Mouse (Mus musculus) induced T-regulatory cell, adult 2 months (primary cell): Measurements from ENCODE around the gene Klhl24.
"Not testable (repeated sequence)": the region's sequence is repeated elsewhere in the genome, so short reads cannot be mapped to it uniquely, and the experiment has no call there.

Experiments used
- DNase-seq: peaks from one replicate; pipeline ENCODE4 v3.0.0-alpha.2; 2012; ENCODE audit warnings: low read depth

Gene Klhl24

GRCm38 (mm10) chr16:20097069-20097710, at the start of gene Klhl24:
Gene Klhl24, plus strand, starts transcription at chr16:20097542.
- peak; percentile 96 for DNase-seq

DNA sequence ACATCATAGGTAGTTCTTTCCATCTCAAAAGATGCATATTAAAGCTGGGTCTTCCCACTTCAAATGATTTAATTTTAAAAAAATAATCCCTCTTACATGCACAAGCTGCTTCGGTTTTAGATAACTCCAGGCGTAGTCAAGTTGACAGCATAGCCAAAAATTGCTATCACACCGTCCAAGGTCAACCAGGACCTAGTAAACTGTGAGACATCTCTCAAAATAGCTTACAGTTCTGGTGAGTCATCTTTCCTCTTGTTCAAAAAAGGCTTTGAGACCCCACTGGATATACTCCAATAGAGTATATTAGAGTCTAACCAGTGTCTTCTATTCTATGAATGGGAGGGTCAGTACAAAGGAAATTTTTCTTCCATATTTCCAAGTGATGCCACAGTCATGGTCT, 44.7 kb upstream of the Klhl24 start:
- DNase-seq = no peak

GRCm38 (mm10) chr16:20072770-20073169, 24.6 kb upstream of the Klhl24 start:
- DNase-seq = no peak

DNA sequence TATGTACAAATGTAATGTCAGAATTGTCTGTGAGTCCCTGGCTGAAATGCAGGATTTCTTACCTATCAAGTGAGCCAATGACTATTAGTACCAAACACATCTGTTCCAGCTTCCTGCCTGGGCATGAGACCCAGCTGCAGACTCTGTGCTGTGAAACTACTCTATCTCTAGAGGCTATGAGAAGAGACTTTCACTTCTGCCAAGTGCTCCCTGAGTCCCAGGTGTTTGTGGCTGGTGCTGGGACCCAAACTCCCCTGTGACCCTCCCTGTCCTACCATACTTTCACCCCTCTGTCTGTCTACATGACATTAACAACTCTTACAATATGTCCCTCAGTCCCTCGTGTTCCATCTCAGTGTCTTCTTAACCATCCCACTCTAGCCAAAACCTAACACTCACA, 20.7 kb upstream of the Klhl24 start:
- no peak for DNase-seq

DNA sequence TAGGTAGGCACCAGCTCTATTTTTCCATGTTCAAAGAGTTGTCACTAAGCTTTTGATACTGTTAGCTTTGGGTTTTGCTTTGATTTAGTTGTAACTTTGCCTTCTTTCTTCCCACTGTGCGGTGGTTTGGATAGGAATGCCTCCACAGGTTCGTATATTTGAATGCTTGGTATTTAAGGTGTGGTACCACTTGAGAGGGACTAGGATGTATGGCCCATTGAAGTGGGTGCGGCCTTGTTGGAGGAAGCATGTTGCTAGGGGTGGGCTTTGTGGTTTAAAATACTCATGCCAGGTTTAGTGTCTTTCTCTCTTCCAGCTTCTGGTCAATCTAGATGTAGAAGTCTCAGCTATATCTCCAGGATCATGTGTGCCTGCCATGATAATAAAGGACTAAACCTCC, 17.1 kb upstream of the Klhl24 start:
- no peak for DNase-seq

- DNase-seq = no peak
Measured at GRCm38 (mm10) chr16:20084623-20085022, 12.7 kb upstream of the Klhl24 start.

- no peak for DNase-seq
Measured at GRCm38 (mm10) chr16:20085250-20085905, 12.0 kb upstream of the Klhl24 start.

DNA sequence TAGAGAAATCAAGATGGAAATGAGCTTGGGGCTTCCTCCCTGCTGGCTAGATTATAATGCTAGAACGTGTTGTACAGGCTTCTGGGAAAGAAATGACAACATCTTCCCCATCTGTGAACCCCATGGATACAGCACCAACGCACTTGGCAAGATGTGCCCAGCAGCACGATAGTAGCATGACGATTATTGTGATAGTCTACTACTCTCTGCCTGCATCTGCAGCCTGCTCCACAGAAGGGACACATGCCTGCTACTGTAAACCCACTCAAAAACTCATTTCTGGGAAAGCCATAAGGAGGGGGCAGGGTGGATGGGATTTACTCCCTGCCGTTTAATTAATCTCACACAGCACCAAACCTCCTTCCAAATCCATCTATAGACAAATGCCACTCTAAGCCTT, 10.4 kb upstream of the Klhl24 start:
- no peak for DNase-seq

DNA sequence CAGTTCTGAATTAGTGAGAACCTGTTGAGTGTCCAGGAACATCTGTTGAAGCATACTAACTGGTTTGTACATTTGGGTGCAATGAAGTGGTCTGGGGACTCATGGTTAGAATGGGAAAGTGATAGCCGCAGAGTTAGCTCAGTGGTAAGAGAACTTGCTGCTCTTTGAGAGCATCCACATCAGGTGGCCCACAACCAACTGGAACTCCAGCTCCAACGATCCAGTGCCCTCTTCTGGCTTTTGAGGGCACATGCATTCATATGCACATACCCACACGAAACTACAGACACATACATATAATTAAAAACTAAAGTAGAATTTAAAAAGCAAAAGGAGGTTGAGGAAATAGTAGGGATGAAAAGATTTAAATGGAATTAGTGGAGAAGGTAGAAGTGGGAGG, 7.7 kb upstream of the Klhl24 start:
- DNase-seq = no peak

GRCm38 (mm10) chr16:20090921-20091575, 6.3 kb upstream of the Klhl24 start:
- no peak for DNase-seq

GRCm38 (mm10) chr16:20095966-20096365, 1.4 kb upstream of the Klhl24 start:
- DNase-seq = peak; percentile 22

- DNase-seq = peak; percentile 94
Measured at GRCm38 (mm10) chr16:20097711-20098374, 501 bp downstream of the Klhl24 start.

- no peak for DNase-seq
Measured at GRCm38 (mm10) chr16:20098375-20098727, 1.0 kb downstream of the Klhl24 start.

DNA sequence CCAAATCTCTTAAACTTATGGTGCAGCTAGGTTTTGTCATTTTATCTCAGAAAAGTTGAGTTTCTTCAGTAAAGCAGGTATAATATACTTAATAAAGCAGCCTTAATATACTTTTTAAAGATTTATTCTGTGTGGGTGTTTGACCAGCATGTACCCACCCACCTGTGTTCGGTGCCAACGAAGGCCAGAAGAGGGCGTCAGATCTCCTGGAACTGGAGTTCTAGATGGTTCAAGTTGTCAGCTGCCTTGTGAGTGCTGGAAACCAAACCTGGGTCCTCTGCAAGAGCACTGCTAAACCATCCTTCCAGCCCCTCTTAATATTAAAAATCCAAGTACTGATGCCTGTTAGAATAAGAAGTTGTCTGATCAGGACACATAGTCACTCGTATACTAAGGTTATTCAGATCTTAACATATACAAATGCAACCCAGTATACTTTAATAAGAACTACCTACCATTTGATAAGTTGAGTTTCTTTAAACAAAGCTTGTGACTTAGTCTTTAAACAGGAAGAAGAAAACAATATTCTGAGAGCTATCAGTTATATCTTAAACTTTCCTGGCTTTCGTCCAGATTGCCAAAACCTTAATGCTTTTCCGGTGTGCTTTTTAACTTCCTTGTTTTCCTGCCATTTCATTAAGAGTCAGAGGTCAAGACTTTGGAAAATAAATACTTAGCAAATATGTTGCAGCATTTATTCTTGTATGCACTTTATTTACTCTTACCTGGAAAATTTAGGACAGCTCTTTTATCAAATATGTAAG, 1.7 kb downstream of the Klhl24 start:
- peak; percentile 50 for DNase-seq

- no peak for DNase-seq
Measured at GRCm38 (mm10) chr16:20106996-20107395, 9.7 kb downstream of the Klhl24 start.

- DNase-seq = peak; percentile 27
Measured at GRCm38 (mm10) chr16:20108961-20109360, 11.6 kb downstream of the Klhl24 start.

DNA sequence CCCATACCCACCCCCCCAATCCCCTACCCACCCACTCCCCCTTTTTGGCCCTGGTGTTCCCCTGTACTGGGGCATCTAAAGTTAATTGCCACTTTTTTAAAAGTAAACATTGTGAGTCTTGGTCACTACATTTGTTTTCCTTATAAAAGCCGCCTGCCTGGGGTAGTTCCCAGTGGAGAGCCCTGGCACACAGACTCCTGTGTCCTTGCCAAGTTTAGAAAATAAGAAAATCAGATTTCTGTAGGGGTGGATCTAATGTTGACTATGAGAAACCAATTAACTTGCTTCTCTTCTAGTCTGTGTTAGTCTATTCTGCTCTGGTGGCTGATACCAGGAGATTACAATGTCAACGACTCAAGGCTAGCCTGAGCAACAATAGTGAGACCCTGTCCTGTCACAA, 15.3 kb downstream of the Klhl24 start:
- DNase-seq = no peak

DNA sequence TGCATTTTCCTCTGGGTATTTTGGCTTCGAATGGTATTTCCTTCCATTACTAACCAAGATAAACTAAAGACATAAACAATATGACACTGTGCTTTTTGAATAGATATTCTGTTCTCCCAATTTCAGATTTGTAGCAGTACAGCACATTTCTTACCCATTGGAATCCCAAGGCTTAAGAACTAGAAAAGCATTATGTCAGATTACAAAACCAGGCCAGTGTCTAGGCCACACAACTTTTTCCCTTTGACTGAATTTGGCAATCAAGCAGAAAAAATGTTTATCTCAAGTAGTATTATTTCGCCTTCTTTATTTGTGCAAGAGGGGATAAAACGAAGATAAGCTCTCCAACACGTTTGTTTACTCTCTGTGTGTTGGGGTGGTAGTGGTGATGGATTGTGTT, 18.7 kb downstream of the Klhl24 start:
- no peak for DNase-seq

DNA sequence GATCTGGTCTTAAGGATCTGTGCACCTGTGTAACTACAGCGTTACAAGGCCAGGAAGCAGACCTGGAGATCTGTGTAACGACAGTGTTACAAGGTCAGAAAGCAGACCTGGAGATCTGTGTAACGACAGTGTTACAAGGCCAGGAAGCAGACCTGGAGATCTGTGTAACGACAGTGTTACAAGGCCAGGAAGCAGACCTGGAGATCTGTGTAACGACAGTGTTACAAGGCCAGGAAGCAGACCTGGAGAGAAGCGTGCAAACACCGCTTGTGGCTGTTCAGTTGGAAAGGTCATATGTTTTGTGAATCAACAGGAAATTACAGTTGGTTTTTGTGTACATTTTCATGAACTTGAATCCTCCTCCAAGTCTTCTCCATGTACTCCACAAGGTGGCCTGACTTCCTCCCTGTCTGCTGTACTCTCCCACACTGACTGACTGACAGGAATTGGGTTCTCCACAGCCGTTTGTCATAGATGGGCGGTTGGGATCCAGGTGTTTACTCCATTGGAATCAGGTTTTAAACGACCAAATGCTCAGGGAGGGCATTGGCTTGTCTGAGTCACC, 29.1 kb downstream of the Klhl24 start:
- DNase-seq = not testable (repeated sequence)

DNA sequence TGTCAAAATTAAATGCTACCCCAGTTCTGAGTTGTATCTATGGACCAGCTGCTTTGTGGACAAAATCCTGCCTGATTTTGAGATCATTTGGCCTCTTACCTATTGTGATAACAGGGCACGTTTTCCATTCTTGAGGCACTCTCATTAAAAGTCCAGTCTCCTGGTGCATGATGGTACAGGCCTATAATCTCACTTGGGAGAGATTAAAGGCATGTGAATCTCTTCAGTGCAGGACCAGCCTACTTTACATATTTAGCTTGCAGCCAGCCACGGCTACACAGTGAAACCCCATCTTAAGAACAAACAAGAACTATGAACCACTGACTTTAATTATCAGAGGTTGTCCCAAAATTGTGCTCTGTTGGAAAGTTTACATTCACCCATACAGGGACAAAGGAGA, 33.1 kb downstream of the Klhl24 start:
- no peak for DNase-seq

DNA sequence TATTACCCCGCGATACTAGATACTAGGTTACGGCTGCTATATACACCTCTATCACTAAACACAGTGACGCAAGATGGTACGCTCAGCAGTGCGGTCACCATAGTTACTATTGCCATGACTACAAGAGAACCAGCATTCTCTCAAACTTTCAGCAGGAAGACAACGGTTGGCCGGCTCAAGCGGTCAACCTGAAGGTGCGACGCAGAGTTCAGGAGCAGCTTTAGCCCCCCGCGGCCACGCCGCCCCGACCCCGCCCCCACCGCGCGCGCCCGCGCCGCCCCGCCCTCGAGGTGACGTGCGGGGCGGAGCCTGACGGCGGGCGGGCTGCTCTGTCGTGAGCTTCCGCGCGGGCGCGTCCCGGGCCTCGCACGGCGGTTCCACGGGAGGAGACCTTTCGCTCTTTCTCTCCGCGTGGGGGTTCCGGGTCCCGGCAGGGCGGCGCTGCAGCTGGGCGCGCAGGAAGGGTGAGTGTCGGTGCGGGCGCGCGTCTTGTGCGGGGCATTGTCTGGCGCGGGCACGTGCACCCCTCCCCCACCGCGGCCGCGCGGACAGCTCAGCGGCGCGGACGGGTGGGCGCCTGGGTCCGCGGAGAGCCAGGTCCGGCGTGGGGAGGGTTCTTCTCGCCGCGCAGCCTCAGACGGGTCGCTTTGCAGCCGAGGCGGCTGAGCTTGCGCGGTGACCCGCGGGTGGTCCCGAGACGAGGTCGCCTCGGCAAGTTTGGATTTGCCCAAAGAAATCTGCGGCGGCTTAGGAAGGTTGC, 43.6 kb downstream of the Klhl24 start, which contains the start of gene Yeats2:
Yeats2 (plus strand) TSS at position 292 of the 760 bp plus-strand sequence.
- DNase-seq = peak; percentile 92
